Mouse (Mus musculus) urinary bladder, postnatal 36 days (tissue): ENCODE measurements at regions not wholly inside any gene's neighbourhood (a gene's known extent, or its start where the extent isn't known, plus 50 kb on each side); places are given as distances from the start of the nearest gene placed in this dataset.

ENCODE experiments used
- DNase-seq, 2 experiments: peaks; one replicate each; pipeline ENCODE4 v3.0.0; 2022; ENCODE audit warnings: low spot score in 2 of 2, mixed read lengths in 1 of 2

DNA sequence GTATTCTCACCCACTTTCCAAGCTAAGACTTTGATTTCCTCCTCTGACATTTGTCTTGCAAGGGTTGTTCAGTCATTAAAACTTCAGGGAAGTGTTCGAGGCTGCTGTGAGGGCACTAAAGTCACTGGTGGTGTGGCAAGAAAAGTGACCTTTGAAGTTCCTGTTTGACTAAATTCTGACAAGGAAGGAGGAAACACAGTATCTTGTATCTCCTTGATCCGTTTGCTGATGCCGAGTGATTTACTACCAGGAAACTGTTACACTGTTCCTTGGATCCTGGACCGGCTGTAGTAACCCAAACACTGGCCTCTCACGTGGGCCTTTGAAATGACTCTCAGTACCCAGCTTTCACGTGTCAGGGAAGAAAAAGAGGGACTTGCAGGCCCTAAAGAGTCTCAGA lies 53.5 kb upstream of the Ralgapa2 start:
- no peak for DNase-seq

- no peak for DNase-seq
Observed at GRCm38 (mm10) chr2:146568171-146568842, 56.2 kb upstream of the Ralgapa2 start.

DNA sequence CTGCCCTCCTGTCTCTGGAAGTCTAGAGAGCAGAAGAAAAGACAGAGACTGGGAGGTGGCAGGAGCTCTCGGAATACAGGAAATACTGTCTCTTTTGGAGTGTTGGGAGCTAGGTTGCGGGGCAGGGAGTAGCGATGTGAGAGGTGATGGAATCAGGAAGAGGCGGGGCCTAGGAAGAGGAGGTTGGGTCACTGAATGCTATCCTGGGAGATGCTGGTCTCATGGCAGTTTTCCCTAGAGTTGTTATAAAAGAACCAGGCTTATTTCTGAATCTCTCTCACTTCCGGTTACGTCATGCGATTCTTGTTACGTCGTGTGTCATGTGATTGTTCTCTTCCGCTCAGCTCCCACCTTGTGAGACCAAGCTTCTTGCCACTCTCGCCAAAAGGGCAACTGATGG lies 58.9 kb upstream of the Ralgapa2 start:
- DNase-seq, result no peak

GRCm38 (mm10) chr2:146571857-146572256 lies 59.7 kb upstream of the Ralgapa2 start:
- no peak for DNase-seq

- DNase-seq, result no peak
Observed at GRCm38 (mm10) chr2:146575610-146576297, 63.6 kb upstream of the Ralgapa2 start.

- no peak for DNase-seq
Observed at GRCm38 (mm10) chr2:146576298-146576905, 64.3 kb upstream of the Ralgapa2 start.

- no peak for DNase-seq
Observed at GRCm38 (mm10) chr2:146577096-146577495, 65.0 kb upstream of the Ralgapa2 start.

DNA sequence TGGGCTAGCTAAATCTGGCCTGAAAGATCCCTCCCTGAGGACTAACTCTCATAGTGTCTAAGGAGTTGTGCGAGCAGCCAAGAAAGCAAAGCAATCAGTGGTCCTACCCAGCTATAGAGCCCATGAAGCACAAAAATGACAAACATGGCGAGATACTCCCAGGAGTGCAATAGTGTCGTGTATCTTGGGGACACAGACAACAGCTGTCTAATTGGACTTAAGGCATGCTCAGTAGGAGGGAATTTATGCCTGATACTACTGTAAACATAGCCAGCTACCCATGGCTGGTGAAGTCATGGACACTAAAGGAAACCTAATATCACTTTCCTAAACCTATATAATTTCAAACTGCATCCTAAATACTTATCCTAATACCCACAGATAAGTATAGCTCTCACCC lies 69.1 kb upstream of the Ralgapa2 start:
- no peak for DNase-seq

DNA sequence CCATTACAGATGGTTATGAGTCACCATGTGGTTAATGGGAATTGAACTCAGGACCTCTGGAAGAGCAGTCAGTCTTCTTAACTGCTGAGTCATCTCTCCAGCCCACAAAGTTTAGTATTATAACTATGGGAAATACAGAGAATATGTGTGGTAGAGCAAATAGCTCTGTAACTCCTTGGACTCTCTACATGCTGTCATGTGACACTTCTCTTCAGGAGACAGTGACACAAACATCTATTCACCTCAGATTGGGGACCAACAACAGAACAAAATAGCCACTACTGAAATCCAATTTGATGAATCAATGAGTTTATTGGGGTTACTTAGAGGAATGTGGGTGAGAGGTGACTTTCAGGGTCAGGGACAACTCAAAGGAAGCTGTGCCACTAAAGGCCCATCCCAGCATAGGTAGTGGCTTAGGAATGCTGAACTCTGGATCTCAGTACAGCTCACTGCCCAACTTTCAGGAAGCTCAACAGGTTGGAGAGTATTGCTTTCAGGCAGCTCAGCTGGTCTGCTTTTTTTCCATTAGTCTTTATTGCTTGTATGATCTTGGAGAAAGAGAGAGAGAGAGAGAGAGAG lies 71.8 kb upstream of the Ralgapa2 start:
- DNase-seq, result no peak

DNA sequence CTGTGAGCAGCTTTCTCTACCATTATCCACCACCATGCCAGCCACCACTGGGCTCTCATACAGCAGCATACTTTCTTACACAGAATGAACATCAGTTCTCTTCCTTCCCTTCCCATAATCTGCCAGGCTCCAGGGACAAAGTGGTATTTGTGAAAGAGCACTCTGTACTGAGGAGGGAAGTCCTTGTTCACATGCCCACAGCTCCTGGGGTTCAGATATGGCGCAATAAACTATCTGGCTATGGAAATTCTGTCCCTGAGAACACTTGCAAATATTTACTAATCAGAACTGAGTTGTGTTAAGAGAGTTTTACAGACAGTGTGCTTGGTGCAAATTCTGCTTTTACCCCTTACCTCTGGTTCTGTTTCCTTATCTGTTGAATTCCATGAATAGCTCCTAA lies 74.2 kb upstream of the Ralgapa2 start:
- DNase-seq, result no peak

DNA sequence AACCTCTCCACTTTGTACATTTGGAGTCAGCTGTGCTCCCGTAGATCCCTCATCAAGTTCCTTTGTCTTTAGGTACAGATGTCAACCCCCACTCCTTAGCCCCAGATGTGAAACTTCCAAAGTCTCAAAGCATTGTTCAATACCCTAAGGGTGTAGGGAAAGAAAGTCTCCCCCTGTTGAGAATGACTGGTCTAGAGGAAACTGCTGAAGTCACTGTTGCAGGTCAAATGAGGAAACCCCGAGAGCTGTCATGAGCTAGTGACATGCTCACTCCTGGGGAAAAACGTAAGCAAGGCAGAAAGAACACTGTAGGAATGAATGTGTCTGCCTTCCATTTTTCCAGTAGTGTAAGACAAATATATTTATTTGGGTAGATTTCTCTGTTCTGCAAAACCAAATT lies 74.8 kb upstream of the Ralgapa2 start:
- no peak for DNase-seq

DNA sequence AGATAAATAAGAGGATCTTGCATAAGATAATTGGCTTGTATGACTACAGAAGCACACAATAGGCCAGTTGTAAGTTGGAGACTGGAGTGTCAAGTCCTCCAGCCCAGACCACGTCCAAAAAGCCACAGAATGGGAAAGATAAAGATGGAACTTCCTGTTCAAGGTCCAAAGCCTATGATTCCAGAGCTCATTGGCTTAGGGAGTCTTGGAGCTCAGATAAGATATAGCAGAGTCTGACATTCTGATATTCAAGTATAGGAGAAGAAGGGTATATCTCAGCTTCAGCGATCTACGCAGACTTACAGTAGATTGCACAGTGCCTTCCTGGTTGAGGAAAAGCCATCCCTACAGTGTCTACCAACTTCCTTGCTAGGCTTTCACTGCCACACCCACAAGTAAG lies 77.7 kb upstream of the Ralgapa2 start:
- no peak for DNase-seq

- no peak for DNase-seq
Observed at GRCm38 (mm10) chr2:146593291-146593690, 81.1 kb upstream of the Ralgapa2 start.

DNA sequence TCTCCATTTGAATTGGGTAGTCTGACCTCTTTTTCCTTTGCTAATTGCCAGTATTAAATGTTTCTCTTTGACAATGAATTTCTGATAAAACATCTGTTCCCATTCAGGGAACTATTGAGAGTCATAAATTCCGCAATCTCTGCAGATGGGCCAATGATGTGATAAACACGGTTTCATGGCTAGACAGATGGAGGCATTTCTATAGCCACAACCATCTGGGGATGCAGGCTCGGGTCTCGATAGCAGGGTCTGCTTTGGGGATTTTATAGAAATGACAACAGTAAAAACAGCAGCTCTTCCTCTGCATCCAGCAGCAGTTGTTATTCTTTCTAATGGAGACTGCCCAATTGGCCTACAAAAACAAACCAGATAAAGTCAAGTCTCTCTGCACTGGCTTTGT lies 82.1 kb upstream of the Ralgapa2 start:
- no peak for DNase-seq

GRCm38 (mm10) chr2:146595673-146596072 lies 83.5 kb upstream of the Ralgapa2 start:
- no peak for DNase-seq

DNA sequence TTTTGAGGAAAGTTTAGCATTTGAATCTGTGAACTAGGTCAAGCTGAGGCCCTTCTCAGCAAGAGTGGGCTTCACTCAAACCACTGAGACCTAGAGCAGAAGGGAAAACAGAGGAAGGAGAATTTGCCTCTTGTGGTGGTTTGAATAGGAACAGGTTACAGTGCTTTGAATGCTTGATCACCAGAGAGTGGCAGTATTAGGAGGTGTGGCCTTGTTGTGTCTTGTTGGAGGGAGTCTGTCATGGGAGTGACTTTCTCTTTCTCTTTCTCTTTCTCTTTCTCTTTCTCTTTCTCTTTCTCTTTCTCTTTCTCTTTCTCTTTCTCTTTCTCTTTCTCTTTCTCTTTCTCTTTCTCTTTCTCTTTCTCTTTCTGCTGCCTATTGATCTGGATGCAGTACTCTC lies 94.0 kb upstream of the Ralgapa2 start:
- DNase-seq, result no peak

DNA sequence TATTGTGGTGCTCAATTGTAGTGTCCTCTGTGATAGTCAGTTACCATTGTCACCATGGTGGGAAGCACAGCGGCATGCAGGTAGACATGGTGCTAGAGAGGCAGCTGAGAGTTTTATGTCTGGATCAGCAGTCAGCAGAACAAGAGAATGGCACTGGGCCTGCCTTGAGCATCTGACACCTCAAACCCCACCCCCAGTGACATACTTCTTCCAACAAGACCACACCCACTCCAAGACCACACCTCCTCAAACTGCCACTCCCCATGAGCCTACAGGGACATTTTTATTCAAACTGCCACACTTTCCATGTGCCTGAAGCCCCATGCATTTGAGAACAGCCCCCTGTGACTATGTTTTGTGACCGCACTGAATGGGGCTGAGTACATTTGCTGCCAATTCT lies 98.8 kb upstream of the Ralgapa2 start:
- no peak for DNase-seq

GRCm38 (mm10) chr2:146611886-146612521 lies 99.9 kb upstream of the Ralgapa2 start:
- DNase-seq, result peak; percentile 36 to 59

- DNase-seq, result peak; percentile 12 to 37
Observed at GRCm38 (mm10) chr2:146612522-146613288, 100.6 kb upstream of the Ralgapa2 start.

DNA sequence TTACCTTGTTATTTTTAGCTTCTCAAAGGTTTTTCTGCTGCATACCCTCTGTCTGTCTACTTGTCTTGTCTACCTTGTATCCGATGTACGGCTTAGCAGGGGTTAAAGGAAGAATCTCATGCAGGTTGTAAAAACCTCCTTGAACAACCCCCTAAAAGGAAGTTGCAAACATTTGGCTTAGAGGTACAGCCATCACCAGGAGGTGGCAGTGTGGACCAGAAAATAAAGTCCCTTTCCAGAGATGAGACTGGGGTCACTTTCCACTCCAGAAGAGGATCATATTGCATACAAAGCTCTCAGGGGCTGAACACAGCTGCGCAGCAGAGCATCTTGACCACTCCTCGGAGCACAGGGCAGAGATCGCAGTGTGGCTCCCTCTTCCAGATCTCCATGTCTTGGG lies 109.0 kb upstream of the Ralgapa2 start:
- no peak for DNase-seq

- DNase-seq, result no peak
Observed at GRCm38 (mm10) chr2:146623052-146623451, 110.9 kb upstream of the Ralgapa2 start.

GRCm38 (mm10) chr2:146624207-146624606 lies 112.1 kb upstream of the Ralgapa2 start:
- DNase-seq, result no peak
